Mouse (Mus musculus): ENCODE results near the gene Gm20716. TPM values are rescaled to one million over a fixed set of nuclear protein-coding genes. Genes with fewer than 3 reads are reported as not detected.

The Gm20716 gene
- polyA plus RNA-seq (2012; rRNA removed) = 32.5 and 36.9 TPM in 2 replicates

DNA sequence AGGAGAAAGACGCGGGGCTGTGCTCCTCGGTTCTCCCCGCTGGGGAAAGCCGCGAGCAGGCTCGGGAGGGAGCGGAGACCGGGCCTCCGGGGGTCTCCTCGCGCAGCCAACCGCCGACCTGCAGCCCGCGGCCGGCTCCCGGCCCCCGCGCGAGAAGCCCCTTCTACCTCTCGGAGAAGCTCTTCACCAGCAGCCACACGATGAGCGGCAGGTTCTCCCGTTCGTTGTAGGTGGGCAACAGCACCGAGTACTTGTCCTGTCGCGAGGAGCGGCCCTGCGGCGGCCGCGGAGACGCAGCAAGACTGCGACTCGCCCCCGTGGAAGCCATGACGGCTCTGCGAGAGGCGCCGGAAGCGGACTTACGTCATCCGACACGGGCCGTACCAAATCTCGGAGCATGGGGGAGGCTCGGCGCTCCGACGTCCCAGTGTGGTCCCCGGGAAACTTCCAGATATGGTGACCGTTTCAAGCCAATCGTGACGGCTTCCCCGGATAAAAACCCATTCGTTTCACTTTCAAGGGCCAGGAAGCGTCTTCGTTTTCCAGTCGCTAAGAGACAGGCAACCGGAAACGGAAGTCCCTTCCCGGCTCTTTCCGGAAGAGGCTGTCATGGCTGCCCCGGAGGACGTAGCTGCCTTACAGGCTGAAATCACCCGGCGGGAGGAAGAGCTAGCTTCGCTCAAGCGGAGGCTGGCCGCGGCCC, at the start of gene Gm20716, which contains the start of the genes Dpm1 and Mocs3:
Gm20716 (minus strand) TSS at position 339 of the 703 bp plus-strand sequence.
Dpm1 (minus strand) TSS at position 566 of the 703 bp plus-strand sequence.
Mocs3 (plus strand) TSS at position 597 of the 703 bp plus-strand sequence.
- TF ChIP-seq CTCF (IDR thresholded peaks at IDR 0.05; ENCODE audit: extremely low read depth, insufficient read depth, low read length) = no peak
- peak; percentile 79 for TF ChIP-seq POLR2A (IDR thresholded peaks at IDR 0.05; ENCODE audit: extremely low read depth, insufficient read depth, low read length)
- peak within 1 kb of the TSS; percentile 51 for H3K4me3 ChIP-seq (ENCODE audit: insufficient read depth, low read length)
- peaks cover 2% of the 10 kb centered on the region for H3K4me1 ChIP-seq (ENCODE audit: control insufficient read depth, insufficient read depth, low read length)
- H3K27ac ChIP-seq (ENCODE audit: insufficient read depth, low read length) = peak within 1 kb of the TSS; percentile 81

DNA sequence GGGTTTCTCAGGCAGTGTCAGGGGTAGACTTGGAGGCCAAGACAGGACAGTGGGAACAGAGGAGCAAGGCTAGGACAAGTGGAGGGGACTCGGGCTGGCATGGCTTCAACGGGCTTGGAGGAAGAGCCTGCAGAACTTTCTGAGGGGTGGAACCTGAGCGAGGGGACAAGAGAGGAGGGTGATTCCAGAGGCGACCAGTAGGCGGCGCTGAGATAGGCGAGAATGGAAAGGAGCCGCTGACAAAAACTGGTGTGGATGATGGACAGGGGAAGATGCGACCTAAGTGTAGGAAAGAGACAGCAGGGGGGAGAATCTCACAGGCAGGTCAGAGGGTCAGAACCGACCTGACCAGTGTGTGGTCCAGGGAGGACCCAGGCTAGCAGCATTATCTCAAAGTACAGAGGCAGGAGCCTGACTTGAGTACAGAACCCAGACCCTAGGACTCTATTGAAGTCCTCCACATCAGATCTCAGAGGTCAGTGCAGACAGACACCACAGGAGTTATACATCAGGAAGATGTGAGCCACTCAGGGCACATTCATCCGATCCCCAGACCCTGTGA, 44.3 kb upstream of the Gm20716 start:
- Histone ChIP-seq H3K27ac (ENCODE audit: insufficient read depth, low read length) (no peak overlapping the region), H3K4me1 (ENCODE audit: control insufficient read depth, insufficient read depth, low read length) (no peaks in the 10 kb centered on the region), H3K4me3 (ENCODE audit: insufficient read depth, low read length) (no peak overlapping the region)
- no peak for TF ChIP-seq POLR2A (IDR thresholded peaks at IDR 0.05; ENCODE audit: extremely low read depth, insufficient read depth, low read length)
- peak; percentile 69 for TF ChIP-seq CTCF (IDR thresholded peaks at IDR 0.05; ENCODE audit: extremely low read depth, insufficient read depth, low read length)

DNA sequence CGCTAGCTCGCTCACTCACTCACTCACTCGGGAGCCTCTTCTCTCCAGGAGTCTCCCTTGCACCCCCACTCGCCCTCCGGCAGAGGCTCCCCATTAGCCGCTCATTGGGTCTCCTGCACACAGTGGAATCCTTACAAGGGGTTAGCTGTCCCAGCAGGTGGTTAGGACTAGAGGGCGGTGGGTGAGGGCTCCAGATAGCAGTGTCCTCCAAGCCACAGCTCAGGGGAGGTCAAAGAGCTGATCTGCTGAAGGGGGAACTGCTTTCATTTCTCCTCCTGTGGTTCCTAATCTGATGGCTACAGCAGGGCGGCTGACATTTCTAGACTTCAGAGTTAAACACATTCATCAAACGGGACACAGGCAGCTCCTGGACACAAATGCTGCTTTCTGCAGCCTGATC, 43.2 kb upstream of the Gm20716 start:
- no peaks in the 10 kb centered on the region for H3K4me1 ChIP-seq (ENCODE audit: control insufficient read depth, insufficient read depth, low read length)
- H3K4me3 ChIP-seq (ENCODE audit: insufficient read depth, low read length) = no peak overlapping the region
- no peak overlapping the region for H3K27ac ChIP-seq (ENCODE audit: insufficient read depth, low read length)
- TF ChIP-seq CTCF (IDR thresholded peaks at IDR 0.05; ENCODE audit: extremely low read depth, insufficient read depth, low read length) (no peak), POLR2A (IDR thresholded peaks at IDR 0.05; ENCODE audit: extremely low read depth, insufficient read depth, low read length) (no peak)

DNA sequence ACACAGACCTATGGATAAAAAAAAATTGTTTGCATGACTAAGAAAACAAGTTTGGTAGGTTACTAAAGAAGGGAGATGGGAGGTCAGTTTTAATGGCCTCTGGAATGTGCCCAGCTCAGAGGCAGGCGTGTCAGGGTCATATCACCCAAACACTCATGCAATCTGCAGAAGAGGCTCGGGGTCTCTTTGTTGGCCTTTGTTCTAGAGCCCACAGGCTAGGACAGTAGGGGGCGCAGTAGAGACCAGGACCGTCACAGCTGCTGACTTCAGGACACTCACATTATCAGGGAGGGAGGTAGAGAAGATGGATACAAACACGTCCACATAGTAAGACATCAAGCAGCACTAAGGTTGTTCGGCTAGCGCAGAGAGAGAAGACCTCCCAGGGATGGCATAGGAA, 37.9 kb upstream of the Gm20716 start:
- Histone ChIP-seq H3K4me1 (ENCODE audit: control insufficient read depth, insufficient read depth, low read length) (no peaks in the 10 kb centered on the region), H3K4me3 (ENCODE audit: insufficient read depth, low read length) (no peak overlapping the region), H3K27ac (ENCODE audit: insufficient read depth, low read length) (no peak overlapping the region)
- TF ChIP-seq POLR2A (IDR thresholded peaks at IDR 0.05; ENCODE audit: extremely low read depth, insufficient read depth, low read length) (no peak), CTCF (IDR thresholded peaks at IDR 0.05; ENCODE audit: extremely low read depth, insufficient read depth, low read length) (peak; percentile 39)

DNA sequence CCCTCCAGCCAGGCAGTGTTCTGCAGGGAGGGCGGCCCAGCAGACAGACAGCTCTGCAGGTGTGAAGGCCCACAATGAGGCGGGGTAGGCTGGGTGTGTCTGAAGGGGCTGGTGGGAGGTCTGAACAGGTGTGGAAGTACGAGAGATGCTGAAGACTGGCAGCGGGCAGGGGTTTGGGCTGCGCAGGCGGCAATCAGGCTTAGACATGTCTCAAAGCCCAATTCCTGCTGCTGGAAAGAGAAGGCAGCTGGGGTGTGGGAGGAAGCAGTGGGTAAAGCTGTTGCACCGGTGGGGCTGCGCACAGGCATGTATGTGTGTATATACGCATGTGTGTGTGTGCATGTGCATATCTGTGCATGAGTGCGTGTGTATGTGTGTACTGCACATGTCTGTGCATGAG, 30.7 kb upstream of the Gm20716 start:
- H3K27ac ChIP-seq (ENCODE audit: insufficient read depth, low read length) = no peak overlapping the region
- no peak for TF ChIP-seq POLR2A (IDR thresholded peaks at IDR 0.05; ENCODE audit: extremely low read depth, insufficient read depth, low read length)
- no peak for TF ChIP-seq CTCF (IDR thresholded peaks at IDR 0.05; ENCODE audit: extremely low read depth, insufficient read depth, low read length)
- H3K4me1 ChIP-seq (ENCODE audit: control insufficient read depth, insufficient read depth, low read length) = peaks cover 2% of the 10 kb centered on the region
- H3K4me3 ChIP-seq (ENCODE audit: insufficient read depth, low read length) = no peak overlapping the region

DNA sequence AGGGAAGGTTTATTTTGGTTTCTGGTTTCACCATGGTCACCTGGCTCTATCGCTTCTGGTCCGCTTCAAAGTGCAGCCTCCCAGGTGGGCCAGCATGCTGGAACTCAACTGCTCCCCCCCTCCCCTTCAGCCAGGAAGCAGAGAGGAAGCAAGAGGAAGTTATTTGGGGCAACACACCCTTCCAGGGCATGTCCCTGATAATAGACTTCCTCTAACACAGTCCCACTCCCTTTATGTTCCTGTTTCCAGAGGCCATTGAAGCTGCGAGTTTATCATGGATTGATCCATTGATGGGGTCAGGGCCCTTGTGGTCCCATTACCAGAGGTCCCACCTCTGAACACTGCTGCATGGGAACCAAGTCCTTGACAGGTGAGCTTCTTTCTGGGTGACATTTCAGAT, 30.0 kb upstream of the Gm20716 start:
- Histone ChIP-seq H3K4me3 (ENCODE audit: insufficient read depth, low read length) (no peak overlapping the region), H3K27ac (ENCODE audit: insufficient read depth, low read length) (no peak overlapping the region), H3K4me1 (ENCODE audit: control insufficient read depth, insufficient read depth, low read length) (peaks cover 2% of the 10 kb centered on the region)
- TF ChIP-seq POLR2A (IDR thresholded peaks at IDR 0.05; ENCODE audit: extremely low read depth, insufficient read depth, low read length) (no peak), CTCF (IDR thresholded peaks at IDR 0.05; ENCODE audit: extremely low read depth, insufficient read depth, low read length) (no peak)

DNA sequence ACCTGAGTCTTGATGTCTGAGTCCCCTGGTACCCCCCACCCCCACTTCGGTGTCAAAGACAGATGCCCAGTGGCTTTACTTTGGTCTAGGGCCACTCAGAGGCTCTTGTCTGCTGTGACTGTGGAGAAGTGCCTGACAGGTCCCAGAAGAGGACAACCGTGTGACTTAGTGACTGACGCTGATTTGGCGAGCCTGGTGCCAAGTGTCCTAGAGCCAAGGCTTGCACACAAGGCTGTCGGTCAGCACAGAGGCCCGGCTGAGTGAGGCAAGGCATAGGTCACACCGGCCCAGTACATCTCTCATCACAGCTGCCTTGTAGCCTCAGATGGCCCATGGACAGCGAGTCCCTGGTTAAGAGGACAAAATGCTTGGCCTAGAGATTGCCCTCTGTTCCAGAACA, 28.9 kb upstream of the Gm20716 start:
- no peak overlapping the region for H3K27ac ChIP-seq (ENCODE audit: insufficient read depth, low read length)
- H3K4me1 ChIP-seq (ENCODE audit: control insufficient read depth, insufficient read depth, low read length) = peaks cover 4% of the 10 kb centered on the region
- H3K4me3 ChIP-seq (ENCODE audit: insufficient read depth, low read length) = no peak overlapping the region
- TF ChIP-seq POLR2A (IDR thresholded peaks at IDR 0.05; ENCODE audit: extremely low read depth, insufficient read depth, low read length) (no peak), CTCF (IDR thresholded peaks at IDR 0.05; ENCODE audit: extremely low read depth, insufficient read depth, low read length) (no peak)

DNA sequence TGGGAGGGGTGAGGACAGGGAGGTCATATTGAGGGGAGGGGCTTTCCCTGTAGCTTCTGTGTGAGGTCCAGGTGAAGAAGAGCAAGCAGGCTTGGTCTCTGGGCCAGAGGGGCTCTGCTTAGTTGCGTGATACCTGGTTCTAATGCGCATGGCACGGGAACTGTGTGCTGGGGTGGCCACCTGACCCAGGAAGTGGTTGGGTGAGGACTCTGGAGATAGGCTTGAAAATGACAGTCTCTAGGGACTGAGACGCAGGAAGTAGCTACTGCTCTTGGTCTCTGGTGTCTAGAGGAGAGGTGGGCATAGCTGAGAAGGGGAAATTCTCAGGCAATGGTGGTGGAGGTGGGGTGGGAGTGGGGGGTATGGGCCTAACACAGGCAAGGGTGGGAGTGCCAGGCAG, 27.0 kb upstream of the Gm20716 start:
- H3K4me3 ChIP-seq (ENCODE audit: insufficient read depth, low read length) = no peak overlapping the region
- TF ChIP-seq POLR2A (IDR thresholded peaks at IDR 0.05; ENCODE audit: extremely low read depth, insufficient read depth, low read length) = no peak
- TF ChIP-seq CTCF (IDR thresholded peaks at IDR 0.05; ENCODE audit: extremely low read depth, insufficient read depth, low read length) = no peak
- no peak overlapping the region for H3K27ac ChIP-seq (ENCODE audit: insufficient read depth, low read length)
- peaks cover 4% of the 10 kb centered on the region for H3K4me1 ChIP-seq (ENCODE audit: control insufficient read depth, insufficient read depth, low read length)

DNA sequence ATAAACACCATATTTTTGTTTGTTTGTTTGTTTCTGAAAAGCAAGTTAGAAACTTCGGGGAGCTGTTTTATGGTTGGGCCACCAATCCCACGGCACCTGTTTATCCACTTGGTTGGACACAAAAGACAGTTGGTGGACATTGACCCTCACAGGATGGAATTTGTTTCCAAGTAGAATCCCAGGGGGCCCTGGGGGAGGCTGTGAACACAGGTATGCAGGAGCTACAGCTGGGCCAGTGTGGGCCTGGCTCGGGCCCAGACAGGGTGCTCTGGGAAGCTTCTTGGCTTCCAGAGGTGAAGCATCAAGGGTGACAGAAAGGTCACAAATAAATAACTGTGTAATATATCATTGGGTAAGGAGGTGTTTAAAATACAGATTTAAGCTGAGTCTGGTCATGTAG, 26.3 kb upstream of the Gm20716 start:
- Histone ChIP-seq H3K4me1 (ENCODE audit: control insufficient read depth, insufficient read depth, low read length) (peaks cover 4% of the 10 kb centered on the region), H3K4me3 (ENCODE audit: insufficient read depth, low read length) (no peak overlapping the region), H3K27ac (ENCODE audit: insufficient read depth, low read length) (no peak overlapping the region)
- TF ChIP-seq CTCF (IDR thresholded peaks at IDR 0.05; ENCODE audit: extremely low read depth, insufficient read depth, low read length) = no peak
- no peak for TF ChIP-seq POLR2A (IDR thresholded peaks at IDR 0.05; ENCODE audit: extremely low read depth, insufficient read depth, low read length)

DNA sequence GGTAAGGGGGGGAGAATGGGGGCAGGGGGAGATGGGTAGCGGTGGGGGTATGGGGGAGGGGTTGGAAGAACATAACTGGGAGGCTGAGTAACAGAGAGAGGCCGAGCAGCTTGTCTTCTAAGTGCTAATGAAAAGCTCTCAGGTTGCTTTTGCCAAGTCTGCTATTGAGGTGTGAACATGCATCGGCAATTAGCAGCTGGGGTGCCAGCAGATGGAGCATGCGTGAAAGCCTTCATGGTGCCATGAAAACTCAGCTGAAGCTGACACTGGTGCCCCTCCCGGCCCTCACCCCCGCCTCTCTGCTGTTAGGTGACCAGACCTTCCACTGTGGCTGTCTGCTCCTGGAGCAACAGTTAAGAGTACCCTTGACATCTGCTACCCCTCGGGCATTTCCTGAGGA, 23.7 kb upstream of the Gm20716 start:
- Histone ChIP-seq H3K4me1 (ENCODE audit: control insufficient read depth, insufficient read depth, low read length) (0 out of 2 replicates have a peak, but pooled peaks cover 1% of the 10 kb centered on the region), H3K27ac (ENCODE audit: insufficient read depth, low read length) (no peak overlapping the region), H3K4me3 (ENCODE audit: insufficient read depth, low read length) (no peak overlapping the region)
- TF ChIP-seq POLR2A (IDR thresholded peaks at IDR 0.05; ENCODE audit: extremely low read depth, insufficient read depth, low read length) = no peak
- TF ChIP-seq CTCF (IDR thresholded peaks at IDR 0.05; ENCODE audit: extremely low read depth, insufficient read depth, low read length) = no peak
